In genomic region chr4:134253722-134254324, GRCm38 (mm10) we compare ENCODE assay signal across 8 mouse cellular contexts. TPM values are rescaled to one million over a fixed set of nuclear protein-coding genes. Genes with fewer than 3 reads are reported as not detected.
DNase-seq lines count a peak whose midpoint lies in the region; ATAC-seq and TF ChIP-seq lines count a peak whose summit lies in the region.

Grrp1 (minus strand) TSS chr4:134254106.

- no peak for ATAC-seq in forebrain, embryonic 14.5 days
- ATAC-seq in intestine, postnatal 0 days = no peak
- no peak for ATAC-seq in midbrain, embryonic 11.5 days (ENCODE audit: low FRiP score)

- peaks cover 10% of the 10 kb centered on the region for H3K4me1 ChIP-seq in forebrain, embryonic 14.5 days (ENCODE audit: control insufficient read depth, insufficient read depth, low read length)
- no peaks in the 10 kb centered on the region for H3K4me1 ChIP-seq in intestine, postnatal 0 days (replicated peaks; ENCODE audit: control insufficient read depth, insufficient read depth, low read length)
- peaks cover 62% of the 10 kb centered on the region for H3K4me1 ChIP-seq in midbrain, embryonic 11.5 days (ENCODE audit: control insufficient read depth, insufficient read depth, low read length)

- DNase-seq in adrenal gland, postnatal 14 days = peak; percentile 56
- no peak for DNase-seq in adrenal gland, postnatal 25 days
- DNase-seq in forebrain, embryonic 14.5 days (ENCODE audit: low spot score) = no peak
- DNase-seq in midbrain, embryonic 11.5 days (ENCODE audit: low spot score, missing footprints) = peak; percentile 95
- no peak for DNase-seq in right cerebral cortex, postnatal 25 days
- no peak for DNase-seq in cerebellum, adult 11 months
- no peak for DNase-seq in cerebellum, adult 11-12 months

- no peaks in the 10 kb centered on the region for H3K36me3 ChIP-seq in forebrain, embryonic 14.5 days (ENCODE audit: control insufficient read depth, insufficient read depth, low read length)
- H3K36me3 ChIP-seq in intestine, postnatal 0 days (ENCODE audit: control insufficient read depth, insufficient read depth) = no peaks in the 10 kb centered on the region
- H3K36me3 ChIP-seq in midbrain, embryonic 11.5 days (ENCODE audit: control insufficient read depth, insufficient read depth, low read length) = no peaks in the 10 kb centered on the region

- H3K4me3 ChIP-seq in forebrain, embryonic 14.5 days (ENCODE audit: low read depth, low read length) = 0 out of 2 replicates have a peak within 1 kb of the TSS, but pooled peaks have one; percentile 46
- H3K4me3 ChIP-seq in intestine, postnatal 0 days (ENCODE audit: low read depth, low read length) = peak within 1 kb of the TSS; percentile 50
- H3K4me3 ChIP-seq in midbrain, embryonic 11.5 days (ENCODE audit: low read depth, low read length) = peak within 1 kb of the TSS; percentile 9; the same call in 1 of the 2 replicates

- peak within 1 kb of the TSS; percentile 25; the same call in 1 of the 2 replicates for H3K9ac ChIP-seq in forebrain, embryonic 14.5 days (ENCODE audit: low read length)
- no peak within 1 kb of the TSS for H3K9ac ChIP-seq in intestine, postnatal 0 days (ENCODE audit: low read depth, low read length)
- H3K9ac ChIP-seq in midbrain, embryonic 11.5 days (ENCODE audit: low read length) = no peak within 1 kb of the TSS

- 0 out of 2 replicates have a peak within 1 kb of the TSS, but pooled peaks have one; percentile 9 for H3K4me2 ChIP-seq in forebrain, embryonic 14.5 days (ENCODE audit: low read length)
- H3K4me2 ChIP-seq in intestine, postnatal 0 days (replicated peaks; ENCODE audit: low read depth) = peak within 1 kb of the TSS; percentile 85
- H3K4me2 ChIP-seq in midbrain, embryonic 11.5 days = peak within 1 kb of the TSS; percentile 28; the same call in 1 of the 2 replicates

- no peak for TF ChIP-seq CTCF in intestine, postnatal 0 days (IDR thresholded peaks at IDR 0.05; ENCODE audit: low read depth)

- peaks cover 63% of the 10 kb centered on the region for H3K27me3 ChIP-seq in forebrain, embryonic 14.5 days (replicated peaks; ENCODE audit: control insufficient read depth, insufficient read depth, low read length)
- H3K27me3 ChIP-seq in intestine, postnatal 0 days (replicated peaks; ENCODE audit: control insufficient read depth, insufficient read depth, low read length) = peaks cover 52% of the 10 kb centered on the region
- peaks cover 49% of the 10 kb centered on the region for H3K27me3 ChIP-seq in midbrain, embryonic 11.5 days (ENCODE audit: control insufficient read depth, insufficient read depth, low read length)

- no peak within 1 kb of the TSS; the same call in 1 of the 2 replicates for H3K27ac ChIP-seq in forebrain, embryonic 14.5 days (ENCODE audit: low read depth, low read length)
- H3K27ac ChIP-seq in intestine, postnatal 0 days (ENCODE audit: low read depth, low read length) = no peak within 1 kb of the TSS
- H3K27ac ChIP-seq in midbrain, embryonic 11.5 days (ENCODE audit: low read depth, low read length) = no peak within 1 kb of the TSS

- H3K9me3 ChIP-seq in forebrain, embryonic 14.5 days (replicated peaks; ENCODE audit: control insufficient read depth, low read length) = no peaks in the 10 kb centered on the region
- H3K9me3 ChIP-seq in intestine, postnatal 0 days (ENCODE audit: control insufficient read depth) = no peaks in the 10 kb centered on the region
- H3K9me3 ChIP-seq in midbrain, embryonic 11.5 days (ENCODE audit: control insufficient read depth, low read length) = no peaks in the 10 kb centered on the region

- 2% methylated on average over 13 of the region's 13 CpGs for WGBS in forebrain, embryonic 14.5 days
- WGBS in intestine, postnatal 0 days = 3% methylated on average over 13 of the region's 13 CpGs
- WGBS in midbrain, embryonic 11.5 days = under 1% methylated on average over 13 of the region's 13 CpGs

RNA-seq across cellular contexts. Expression of gene Grrp1, which starts in this region (rescaled TPM):
- 11.4 and 13.8 TPM in 2 replicates for total RNA-seq in adrenal gland, postnatal 14 days (2021)
- 6.2 and 8.3 TPM in 2 replicates for total RNA-seq in adrenal gland, postnatal 25 days (2021)
- 10.1 and 11.6 TPM in 2 replicates for polyA plus RNA-seq in forebrain, embryonic 14.5 days (2014; fragmentation: Nextera tagmentation; extraction: Ambion mirVana)
- polyA plus RNA-seq in intestine, postnatal 0 days (2015; fragmentation: Nextera tagmentation; extraction: Ambion mirVana) = 6.8 and 7.6 TPM in 2 replicates
- polyA plus RNA-seq in midbrain, embryonic 11.5 days (2014; fragmentation: Nextera tagmentation; extraction: Ambion mirVana) = 4.2 and 5.1 TPM in 2 replicates

Comparison
In these comparisons a context has a peak if more than half of its experiments do, and no peak if none do; other contexts are left out.
1. DNase-seq: peak in adrenal gland, postnatal 14 days (single experiment) and midbrain, embryonic 11.5 days (single experiment); none in adrenal gland, postnatal 25 days (single experiment), forebrain, embryonic 14.5 days (single experiment), right cerebral cortex, postnatal 25 days (single experiment), cerebellum, adult 11 months (single experiment) and cerebellum, adult 11-12 months (single experiment).
2. H3K4me2 ChIP-seq: peak in every context shown above with its lines; median percentile 85 in intestine, postnatal 0 days; 28 in midbrain, embryonic 11.5 days; 9 in forebrain, embryonic 14.5 days.
3. Peak in every context shown above with its lines, with median percentiles within 50 percentile points of each other: H3K4me3 ChIP-seq.